Mouse (Mus musculus) MEL (cell line): ENCODE measurements around the gene Olfr605. TPM values are rescaled to one million over a fixed set of nuclear protein-coding genes. Genes with fewer than 3 reads are reported as not detected.
"Not testable (repeated sequence)": the region's sequence is repeated elsewhere in the genome, so short reads cannot be mapped to it uniquely, and the experiment has no call there.

ENCODE experiments used
- DNase-seq: peaks from one replicate; pipeline ENCODE4 v3.0.0; 2011; ENCODE audit warnings: low read depth, low spot score
- H3K27ac ChIP-seq: 2 replicates; pipeline ENCODE4 v1.5.1; 2012; ENCODE audit warnings: low read depth, mild to moderate bottlenecking, control low read depth, low read length, moderate library complexity; ENCODE audit not compliant: control insufficient read depth
- H3K27me3 ChIP-seq, 2 experiments: fragments of 150-350 bp in 1 of 2; sonication (generic) in 1 of 2; 2 replicates each; pipeline ENCODE4 v1.6.1; 2012; ENCODE audit warnings: low read length in 2 of 2, mild to moderate bottlenecking in 2 of 2, improper control_type of control experiment in 1 of 2, moderate library complexity in 1 of 2; ENCODE audit not compliant: insufficient read depth in 2 of 2, control insufficient read depth in 1 of 2
- H3K36me3 ChIP-seq, 2 experiments: 2 replicates each; pipeline ENCODE4 v1.6.1; 2012 to 2014; ENCODE audit warnings: low read length in 2 of 2, improper control_type of control experiment in 1 of 2, inconsistent platforms in 1 of 2, mild to moderate bottlenecking in 1 of 2; ENCODE audit not compliant: insufficient read depth in 2 of 2, control insufficient read depth in 1 of 2
- H3K4me1 ChIP-seq, 2 experiments: fragments of 150-350 bp in 1 of 2; sonication (generic) in 1 of 2; 2 replicates each; pipeline ENCODE4 v1.6.1; 2012; ENCODE audit warnings: low read length in 2 of 2, improper control_type of control experiment in 1 of 2, mild to moderate bottlenecking in 1 of 2; ENCODE audit not compliant: insufficient read depth in 2 of 2, control insufficient read depth in 1 of 2
- H3K4me3 ChIP-seq, 2 experiments: fragments of 150-350 bp in 1 of 2; sonication (generic) in 1 of 2; 2 replicates each; pipeline ENCODE4 v1.5.1; 2012; ENCODE audit warnings: low read depth in 2 of 2, low read length in 2 of 2, mild to moderate bottlenecking in 2 of 2, moderate library complexity in 2 of 2, control low read depth in 1 of 2, improper control_type of control experiment in 1 of 2; ENCODE audit not compliant: control insufficient read depth in 1 of 2, insufficient read depth in 1 of 2
- H3K79me2 ChIP-seq: 2 replicates; pipeline ENCODE4 v1.6.1; 2012; ENCODE audit warnings: mild to moderate bottlenecking, low read length, moderate library complexity; ENCODE audit not compliant: control insufficient read depth, poor library complexity, insufficient read depth
- H3K9ac ChIP-seq: 2 replicates; pipeline ENCODE4 v1.6.1; 2012; ENCODE audit warnings: low read depth, mild to moderate bottlenecking, control low read depth, low read length, moderate library complexity; ENCODE audit not compliant: control insufficient read depth, poor library complexity, severe bottlenecking
- H3K9me3 ChIP-seq: fragments of 150-350 bp; sonication (generic); replicated peaks from 2 replicates; pipeline ENCODE4 v1.6.1; 2012; ENCODE audit warnings: mild to moderate bottlenecking, low read length, improper control_type of control experiment, moderate library complexity; ENCODE audit not compliant: insufficient read depth
- BHLHE40 ChIP-seq: IDR thresholded peaks from 2 replicates; pipeline ENCODE4 v1.6.1; 2012; ENCODE audit warnings: low read depth, mild to moderate bottlenecking, inconsistent platforms, low read length, improper control_type of control experiment, borderline replicate concordance
- CHD1 ChIP-seq: IDR thresholded peaks from 2 replicates; pipeline ENCODE4 v1.6.1; 2012; ENCODE audit warnings: low read depth, mild to moderate bottlenecking, inconsistent platforms, low read length, improper control_type of control experiment
- CTCF ChIP-seq, 3 experiments: IDR thresholded peaks in 2 of 3; conservative IDR thresholded peaks in 1 of 3; 2 replicates each; pipeline ENCODE4 v1.5.1; 2011 to 2012; ENCODE audit warnings: low read length in 3 of 3, low read depth in 2 of 3, mild to moderate bottlenecking in 2 of 3, improper control_type of control experiment in 1 of 3, inconsistent platforms in 1 of 3, mixed read lengths in 1 of 3, moderate library complexity in 1 of 3; ENCODE audit not compliant: control insufficient read depth in 1 of 3, insufficient read depth in 1 of 3, poor library complexity in 1 of 3, severe bottlenecking in 1 of 3
- ELF1 ChIP-seq: IDR thresholded peaks from 2 replicates; pipeline ENCODE4 v1.6.1; 2014; ENCODE audit warnings: low read depth, mild to moderate bottlenecking, inconsistent platforms, low read length, improper control_type of control experiment, moderate library complexity
- JUND ChIP-seq: IDR thresholded peaks from 2 replicates; pipeline ENCODE4 v1.6.1; 2011; ENCODE audit warnings: low read depth, mild to moderate bottlenecking, improper control_type of control experiment, low read length
- MAX ChIP-seq: IDR thresholded peaks from 2 replicates; pipeline ENCODE4 v1.6.1; 2011; ENCODE audit warnings: low read length, improper control_type of control experiment
- MEF2A ChIP-seq: IDR thresholded peaks from 2 replicates; pipeline ENCODE4 v1.6.1; 2014; ENCODE audit warnings: low read depth, mild to moderate bottlenecking, inconsistent platforms, low read length, improper control_type of control experiment; ENCODE audit not compliant: poor library complexity, insufficient replicate concordance, severe bottlenecking; ENCODE audit errors: extremely low read depth
- MXI1 ChIP-seq: IDR thresholded peaks from 2 replicates; pipeline ENCODE4 v1.6.1; 2011; ENCODE audit warnings: mild to moderate bottlenecking, low read depth, low read length, improper control_type of control experiment
- NELFE ChIP-seq: IDR thresholded peaks from 2 replicates; pipeline ENCODE4 v1.6.1; 2011; ENCODE audit warnings: low read depth, low read length, improper control_type of control experiment
- POLR2A ChIP-seq, 2 experiments: IDR thresholded peaks; 2 replicates each; pipeline ENCODE4 v1.6.1; 2011 to 2012; ENCODE audit warnings: low read length in 2 of 2, mild to moderate bottlenecking in 2 of 2, control low read depth in 1 of 2, improper control_type of control experiment in 1 of 2, low read depth in 1 of 2, moderate library complexity in 1 of 2; ENCODE audit not compliant: control insufficient read depth in 1 of 2, insufficient read depth in 1 of 2, poor library complexity in 1 of 2
- POLR2AphosphoS2 ChIP-seq: IDR thresholded peaks from 2 replicates; pipeline ENCODE4 v1.6.1; 2011; ENCODE audit warnings: low read length, improper control_type of control experiment
- TAL1 ChIP-seq: IDR thresholded peaks from 2 replicates; pipeline ENCODE4 v1.6.1; 2012; ENCODE audit warnings: mild to moderate bottlenecking, inconsistent platforms, low read length, moderate library complexity, mixed read lengths
- TBP ChIP-seq: IDR thresholded peaks from 2 replicates; pipeline ENCODE4 v1.8.0; 2011; ENCODE audit warnings: low read depth, low read length, improper control_type of control experiment
- ZC3H11A ChIP-seq: IDR thresholded peaks from 2 replicates; pipeline ENCODE4 v1.6.1; 2012; ENCODE audit warnings: low read depth, mild to moderate bottlenecking, inconsistent platforms, low read length, improper control_type of control experiment
- ZKSCAN1 ChIP-seq: IDR thresholded peaks from 2 replicates; pipeline ENCODE4 v1.6.1; 2012; ENCODE audit warnings: low read depth, mild to moderate bottlenecking, inconsistent platforms, low read length, improper control_type of control experiment, moderate library complexity
- ZMIZ1 ChIP-seq: IDR thresholded peaks from 2 replicates; pipeline ENCODE4 v1.6.1; 2012; ENCODE audit warnings: low read depth, mild to moderate bottlenecking, inconsistent platforms, low read length, improper control_type of control experiment, moderate library complexity
- ZNF384 ChIP-seq: IDR thresholded peaks from 2 replicates; pipeline ENCODE4 v1.6.1; 2012; ENCODE audit warnings: low read depth, mild to moderate bottlenecking, inconsistent platforms, low read length, improper control_type of control experiment
- polyA plus RNA-seq, 2 experiments: library from polyadenylated mRNA; stranded (reverse) in 1 of 2; unstranded in 1 of 2; fragments of >175 nt in 1 of 2; fragments of >200 nt in 1 of 2; gene quantifications; 2 replicates each; pipeline versions ENCODE4 v1.2.1 to v1.2.4; 2012; ENCODE audit warnings: low replicate concordance in 2 of 2, low read depth in 1 of 2; ENCODE audit not compliant: insufficient read length in 2 of 2, insufficient read depth in 1 of 2, missing spikeins in 1 of 2
- total RNA-seq: library from RNA; depleted of rRNA; stranded (reverse); fragments of 300-350 nt; gene quantifications from 2 replicates; pipeline ENCODE4 v1.2.3, GENCODE M21; 2012; rRNA removed

The Olfr605 gene
- total RNA-seq (not detected in 2 replicates), polyA plus RNA-seq (not detected)

DNA sequence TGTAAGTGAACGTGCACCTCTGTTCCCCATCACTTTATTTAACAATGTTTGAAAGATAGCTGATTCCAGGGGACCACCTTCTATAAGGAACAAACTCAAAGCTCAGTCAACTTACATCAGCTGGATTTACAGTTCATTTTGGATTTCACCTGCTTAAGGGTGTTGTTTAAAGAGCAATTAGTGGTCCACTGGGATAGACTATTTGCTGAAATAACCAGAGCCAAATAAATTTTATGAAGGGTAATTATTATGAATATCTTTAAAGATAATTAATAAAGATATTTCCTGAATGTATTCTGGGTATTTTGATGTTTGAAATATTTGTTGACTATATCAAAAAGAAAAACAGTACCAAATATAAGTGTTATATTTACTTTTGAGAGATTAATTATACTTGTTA, at the start of gene Olfr605:
Gene Olfr605, minus strand, starts transcription at position 101 of the 400 bp plus-strand sequence.
- Histone ChIP-seq H3K27me3 (no peaks in the 10 kb centered on the region), H3K4me3 (no peak within 1 kb of the TSS), H3K27ac (no peak within 1 kb of the TSS), H3K9ac (no peak within 1 kb of the TSS), H3K4me1 (no peaks in the 10 kb centered on the region), H3K9me3 (no peaks in the 10 kb centered on the region), H3K36me3 (no peaks in the 10 kb centered on the region), H3K79me2 (no peaks in the 10 kb centered on the region)
- TF ChIP-seq POLR2AphosphoS2 (no peak), CTCF (IDR thresholded peaks at IDR 0.05 in 2 of 3, conservative IDR thresholded peaks at IDR 0.05 in 1 of 3; ENCODE audit: control insufficient read depth in 1 of 3, insufficient read depth in 1 of 3, low read depth in 2 of 3, low read length in 3 of 3, poor library complexity in 1 of 3, severe bottlenecking in 1 of 3) (no peak), ELF1 (no peak), JUND (no peak), NELFE (no peak), TAL1 (no peak), MAX (no peak), ZMIZ1 (no peak), BHLHE40 (no peak), ZNF384 (no peak), MEF2A (no peak), MXI1 (no peak), TBP (no peak), POLR2A (IDR thresholded peaks at IDR 0.05; ENCODE audit: control insufficient read depth in 1 of 2, insufficient read depth in 1 of 2, low read depth in 1 of 2, low read length in 2 of 2, poor library complexity in 1 of 2) (no peak)
- no peak for DNase-seq

GRCm38 (mm10) chr7:103477106-103477505, 31.9 kb upstream of the Olfr605 start:
- not testable (repeated sequence) for H3K4me3 ChIP-seq, H3K4me1 ChIP-seq, H3K36me3 ChIP-seq, H3K9me3 ChIP-seq, H3K27ac ChIP-seq, DNase-seq, H3K9ac ChIP-seq, H3K79me2 ChIP-seq, H3K27me3 ChIP-seq

DNA sequence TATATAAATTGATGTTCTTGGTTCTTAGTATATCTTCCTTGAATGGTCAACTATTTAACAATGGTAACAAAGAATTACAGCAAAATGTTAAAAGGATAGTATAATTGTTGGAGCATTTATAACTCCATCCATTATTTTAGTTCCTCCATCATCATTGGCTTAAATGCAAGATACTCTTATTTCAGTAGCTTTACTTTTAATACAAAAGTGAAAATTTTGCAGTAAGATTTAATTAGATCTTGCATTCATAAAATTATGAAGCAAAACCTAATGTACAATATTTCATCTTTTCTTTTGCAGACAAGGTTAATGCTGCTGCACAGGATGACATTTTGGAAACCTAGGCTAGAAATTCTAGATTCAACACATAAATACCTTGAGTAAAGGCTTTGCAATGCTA, 24.3 kb upstream of the Olfr605 start, which contains the start of gene Olfr608:
Gene Olfr608, plus strand, starts transcription at position 301 of the 400 bp plus-strand sequence.
- Histone ChIP-seq H3K4me1 (no peaks in the 10 kb centered on the region), H3K9me3 (no peaks in the 10 kb centered on the region)
- no peak for DNase-seq

More for the DNA sequence above, 24.3 kb upstream of the Olfr605 start, which contains the start of gene Olfr608:
- no peaks in the 10 kb centered on the region for H3K27me3 ChIP-seq
- H3K79me2 ChIP-seq = no peaks in the 10 kb centered on the region
- no peak within 1 kb of the TSS for H3K4me3 ChIP-seq
- no peak within 1 kb of the TSS for H3K27ac ChIP-seq
- H3K36me3 ChIP-seq = no peaks in the 10 kb centered on the region
- TF ChIP-seq ZKSCAN1 (no peak), ZC3H11A (no peak), BHLHE40 (no peak), MEF2A (no peak), TBP (no peak), CHD1 (no peak)
- H3K9ac ChIP-seq = no peak within 1 kb of the TSS
